Mouse (Mus musculus): ENCODE measurements around the gene Tjp1. TPM values are rescaled to one million over a fixed set of nuclear protein-coding genes. Genes with fewer than 3 reads are reported as not detected.

Gene Tjp1
- total and polyA plus RNA-seq, 2 experiments from 2014 or later: 20.2 to 46.2 TPM

- WGBS: 78% methylated on average over 6 of the region's 6 CpGs
- H3K27ac ChIP-seq: no peak overlapping the region
- no peak for ATAC-seq
These were observed 56.2 kb downstream of the Tjp1 start for GRCm38 (mm10) chr7:65471406-65471805.

GRCm38 (mm10) chr7:65470214-65470613 lies 57.4 kb downstream of the Tjp1 start:
- ATAC-seq (no peak), DNase-seq (ENCODE audit: low spot score) (no peak)
- Histone ChIP-seq H3K36me3 (ENCODE audit: insufficient read depth, low read length) (no peaks in the 10 kb centered on the region), H3K9ac (replicated peaks; ENCODE audit: low read length) (no peak overlapping the region), H3K4me1 (ENCODE audit: insufficient read depth, low read length) (0 out of 2 replicates have a peak, but pooled peaks cover 4% of the 10 kb centered on the region), H3K9me3 (ENCODE audit: low read length) (no peaks in the 10 kb centered on the region), H3K4me2 (ENCODE audit: low read depth, low read length) (no peak overlapping the region), H3K27ac (no peak overlapping the region), H3K4me3 (ENCODE audit: low read length) (no peak overlapping the region), H3K27me3 (ENCODE audit: insufficient read depth, low read length) (no peaks in the 10 kb centered on the region)
- WGBS: 38% methylated on average over 8 of the region's 8 CpGs
- no peak for TF ChIP-seq CTCF (IDR thresholded peaks at IDR 0.05; ENCODE audit: low read depth)

More at GRCm38 (mm10) chr7:65471406-65471805, 56.2 kb downstream of the Tjp1 start:
- Histone ChIP-seq H3K4me1 (ENCODE audit: insufficient read depth, low read length) (0 out of 2 replicates have a peak, but pooled peaks cover 4% of the 10 kb centered on the region), H3K9ac (replicated peaks; ENCODE audit: low read length) (no peak overlapping the region), H3K4me3 (ENCODE audit: low read length) (no peak overlapping the region), H3K9me3 (ENCODE audit: low read length) (no peaks in the 10 kb centered on the region), H3K36me3 (ENCODE audit: insufficient read depth, low read length) (no peaks in the 10 kb centered on the region), H3K4me2 (ENCODE audit: low read depth, low read length) (no peak overlapping the region), H3K27me3 (ENCODE audit: insufficient read depth, low read length) (no peaks in the 10 kb centered on the region)
- DNase-seq (ENCODE audit: low spot score): no peak
- TF ChIP-seq CTCF (IDR thresholded peaks at IDR 0.05; ENCODE audit: low read depth): no peak

GRCm38 (mm10) chr7:65469666-65470065 lies 57.9 kb downstream of the Tjp1 start:
- WGBS: 39% methylated on average over 6 of the region's 6 CpGs
- TF ChIP-seq CTCF (IDR thresholded peaks at IDR 0.05; ENCODE audit: low read depth): no peak
- H3K36me3 ChIP-seq (ENCODE audit: insufficient read depth, low read length): no peaks in the 10 kb centered on the region
- H3K9ac ChIP-seq (replicated peaks; ENCODE audit: low read length): no peak overlapping the region
- H3K27me3 ChIP-seq (ENCODE audit: insufficient read depth, low read length): no peaks in the 10 kb centered on the region
- H3K27ac ChIP-seq: no peak overlapping the region
- no peaks in the 10 kb centered on the region for H3K9me3 ChIP-seq (ENCODE audit: low read length)
- DNase-seq (ENCODE audit: low spot score) (no peak), ATAC-seq (no peak)
- H3K4me2 ChIP-seq (ENCODE audit: low read depth, low read length): no peak overlapping the region
- no peak overlapping the region for H3K4me3 ChIP-seq (ENCODE audit: low read length)
- H3K4me1 ChIP-seq (ENCODE audit: insufficient read depth, low read length): 0 out of 2 replicates have a peak, but pooled peaks cover 4% of the 10 kb centered on the region

GRCm38 (mm10) chr7:65468191-65468590 lies 59.4 kb downstream of the Tjp1 start:
- Histone ChIP-seq H3K4me3 (ENCODE audit: low read length) (no peak overlapping the region), H3K4me1 (ENCODE audit: insufficient read depth, low read length) (0 out of 2 replicates have a peak, but pooled peaks cover 4% of the 10 kb centered on the region), H3K9ac (replicated peaks; ENCODE audit: low read length) (no peak overlapping the region), H3K27ac (no peak overlapping the region), H3K9me3 (ENCODE audit: low read length) (no peaks in the 10 kb centered on the region), H3K36me3 (ENCODE audit: insufficient read depth, low read length) (no peaks in the 10 kb centered on the region), H3K4me2 (ENCODE audit: low read depth, low read length) (no peak overlapping the region), H3K27me3 (ENCODE audit: insufficient read depth, low read length) (no peaks in the 10 kb centered on the region)
- no peak for ATAC-seq
- 89% methylated on average over 8 of the region's 8 CpGs for WGBS
- no peak for TF ChIP-seq CTCF (IDR thresholded peaks at IDR 0.05; ENCODE audit: low read depth)
- no peak for DNase-seq (ENCODE audit: low spot score)

- no peaks in the 10 kb centered on the region for H3K9me3 ChIP-seq (ENCODE audit: low read length)
- no peak overlapping the region for H3K9ac ChIP-seq (replicated peaks; ENCODE audit: low read length)
- no peak overlapping the region for H3K4me3 ChIP-seq (ENCODE audit: low read length)
- H3K27me3 ChIP-seq (ENCODE audit: insufficient read depth, low read length): no peaks in the 10 kb centered on the region
- DNase-seq (ENCODE audit: low spot score) (no peak), ATAC-seq (no peak)
- 90% methylated on average over 4 of the region's 4 CpGs for WGBS
- no peak for TF ChIP-seq CTCF (IDR thresholded peaks at IDR 0.05; ENCODE audit: low read depth)
- H3K27ac ChIP-seq: no peak overlapping the region
- no peak overlapping the region for H3K4me2 ChIP-seq (ENCODE audit: low read depth, low read length)
- H3K4me1 ChIP-seq (ENCODE audit: insufficient read depth, low read length): 0 out of 2 replicates have a peak, but pooled peaks cover 4% of the 10 kb centered on the region
- no peaks in the 10 kb centered on the region for H3K36me3 ChIP-seq (ENCODE audit: insufficient read depth, low read length)
These were observed 60.1 kb downstream of the Tjp1 start for GRCm38 (mm10) chr7:65467306-65468021.

- Histone ChIP-seq H3K36me3 (ENCODE audit: insufficient read depth, low read length) (no peaks in the 10 kb centered on the region), H3K4me1 (ENCODE audit: insufficient read depth, low read length) (0 out of 2 replicates have a peak, but pooled peaks cover 4% of the 10 kb centered on the region), H3K27me3 (ENCODE audit: insufficient read depth, low read length) (no peaks in the 10 kb centered on the region), H3K9me3 (ENCODE audit: low read length) (no peaks in the 10 kb centered on the region), H3K4me2 (ENCODE audit: low read depth, low read length) (no peak overlapping the region), H3K27ac (no peak overlapping the region), H3K9ac (replicated peaks; ENCODE audit: low read length) (no peak overlapping the region), H3K4me3 (ENCODE audit: low read length) (no peak overlapping the region)
- 53% methylated on average over 11 of the region's 11 CpGs for WGBS
- no peak for TF ChIP-seq CTCF (IDR thresholded peaks at IDR 0.05; ENCODE audit: low read depth)
- ATAC-seq (no peak), DNase-seq (ENCODE audit: low spot score) (no peak)
These were observed 61.4 kb downstream of the Tjp1 start for GRCm38 (mm10) chr7:65466137-65466536.

- Histone ChIP-seq H3K4me1 (ENCODE audit: insufficient read depth, low read length) (no peaks in the 10 kb centered on the region), H3K4me3 (ENCODE audit: low read length) (no peak overlapping the region), H3K27ac (no peak overlapping the region), H3K9me3 (ENCODE audit: low read length) (no peaks in the 10 kb centered on the region), H3K4me2 (ENCODE audit: low read depth, low read length) (no peak overlapping the region), H3K9ac (replicated peaks; ENCODE audit: low read length) (no peak overlapping the region), H3K36me3 (ENCODE audit: insufficient read depth, low read length) (no peaks in the 10 kb centered on the region), H3K27me3 (ENCODE audit: insufficient read depth, low read length) (no peaks in the 10 kb centered on the region)
- ATAC-seq: no peak
- no peak for DNase-seq (ENCODE audit: low spot score)
- TF ChIP-seq CTCF (IDR thresholded peaks at IDR 0.05; ENCODE audit: low read depth): no peak
- WGBS: 77% methylated on average over 3 of the region's 3 CpGs
These were observed 63.0 kb downstream of the Tjp1 start for GRCm38 (mm10) chr7:65464518-65465037.
